Comparison of ENCODE assay signal across 33 mouse cellular contexts in the genomic region with DNA sequence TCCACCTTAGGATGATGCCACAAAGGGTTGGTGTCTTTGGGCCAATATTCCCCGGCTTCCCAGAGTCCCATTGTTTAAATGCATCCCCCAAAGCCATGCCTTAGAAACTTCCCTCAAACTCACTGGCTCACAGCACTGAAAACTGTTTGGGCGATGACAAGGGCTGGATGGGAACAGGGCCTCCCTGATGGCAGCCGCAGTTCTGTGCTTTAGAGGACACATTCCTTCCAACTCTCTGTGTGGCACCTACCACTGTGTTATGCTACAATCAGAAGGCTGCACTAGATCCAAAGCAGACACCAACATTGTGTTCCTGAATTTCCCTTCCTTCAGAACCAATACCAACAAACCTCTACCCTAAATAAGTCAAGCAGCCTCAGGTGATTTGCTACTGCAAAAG. TPM values are rescaled to one million over a fixed set of nuclear protein-coding genes. Genes with fewer than 3 reads are reported as not detected.
DNase-seq lines count a peak whose midpoint lies in the region; ATAC-seq and TF ChIP-seq lines count a peak whose summit lies in the region.
"Had no signal": no experiment of that assay in that cellular context is flagged by ENCODE, and none has a peak within 500 bp of the region (broad histone marks: within the 10 kb centered on the region; RNA-seq: fewer than 3 reads in every experiment).

No protein-coding gene starts in this region.

- TF ChIP-seq POLR2A in heart, adult 2 months (IDR thresholded peaks at IDR 0.05; ENCODE audit: insufficient read depth, low read depth, low read length) = no peak

- TF ChIP-seq CTCF in forebrain, postnatal 0 days (IDR thresholded peaks at IDR 0.05; ENCODE audit: low read depth) = no peak
- TF ChIP-seq CTCF in heart, adult 2 months (IDR thresholded peaks at IDR 0.05) = no peak
- TF ChIP-seq CTCF in layer of hippocampus, adult 2 months (conservative IDR thresholded peaks at IDR 0.05) = no peak

- no peak for TF ChIP-seq EP300 in heart, adult 2 months (IDR thresholded peaks at IDR 0.05; ENCODE audit: insufficient read depth, low read depth, low read length)

- H3K9ac ChIP-seq in forebrain, postnatal 0 days = no peak overlapping the region
- H3K9ac ChIP-seq in forebrain, embryonic 15.5 days (replicated peaks) = no peak overlapping the region
- no peak overlapping the region for H3K9ac ChIP-seq in heart, embryonic 12.5 days
- H3K9ac ChIP-seq in heart, embryonic 15.5 days = no peak overlapping the region
- no peak overlapping the region for H3K9ac ChIP-seq in heart, adult 2 months (ENCODE audit: low read depth, low read length)
- H3K9ac ChIP-seq: hindbrain, embryonic 13.5 days; intestine, embryonic 15.5 days; kidney, embryonic 15.5 days had no signal

- intact Hi-C loops in heart, postnatal 36 days (cut with DNase I) = no loop called here
- intact Hi-C loops in heart, adult 2 months (cut with DNase I) = loop anchor here (5.0 kb wide), 1 partner anchor 36 kb away; no protein-coding TSS in a partner anchor

- H3K4me2 ChIP-seq in forebrain, postnatal 0 days (ENCODE audit: low read depth) = no peak overlapping the region
- no peak overlapping the region for H3K4me2 ChIP-seq in forebrain, embryonic 15.5 days (replicated peaks)
- no peak overlapping the region for H3K4me2 ChIP-seq in heart, embryonic 12.5 days
- H3K4me2 ChIP-seq in heart, embryonic 15.5 days = no peak overlapping the region
- H3K4me2 ChIP-seq: hindbrain, embryonic 13.5 days; intestine, embryonic 15.5 days; kidney, embryonic 15.5 days had no signal

- no peaks in the 10 kb centered on the region for H3K9me3 ChIP-seq in forebrain, postnatal 0 days (ENCODE audit: low read length)
- no peaks in the 10 kb centered on the region for H3K9me3 ChIP-seq in forebrain, embryonic 15.5 days
- H3K9me3 ChIP-seq in heart, embryonic 12.5 days (replicated peaks) = no peaks in the 10 kb centered on the region; the same call in 1 of the 2 replicates
- no peaks in the 10 kb centered on the region for H3K9me3 ChIP-seq in heart, embryonic 15.5 days (replicated peaks)
- H3K9me3 ChIP-seq: hindbrain, embryonic 13.5 days; intestine, embryonic 15.5 days; kidney, embryonic 15.5 days had no signal

- no peaks in the 10 kb centered on the region for H3K79me2 ChIP-seq in heart, adult 2 months (replicated peaks; ENCODE audit: control insufficient read depth, insufficient read depth, low read length)

- 61% methylated on average over 3 of the region's 3 CpGs for WGBS in forebrain, postnatal 0 days
- 75% methylated on average over 3 of the region's 3 CpGs for WGBS in forebrain, embryonic 15.5 days
- WGBS in heart, embryonic 12.5 days = 47% methylated on average over 3 of the region's 3 CpGs
- WGBS in heart, embryonic 15.5 days = 46% methylated on average over 3 of the region's 3 CpGs
- 57% methylated on average over 3 of the region's 3 CpGs for WGBS in heart, adult 2 months

- H3K4me1 ChIP-seq in forebrain, postnatal 0 days (ENCODE audit: insufficient read depth) = peaks cover 15% of the 10 kb centered on the region; the same call in 1 of the 2 replicates
- H3K4me1 ChIP-seq in forebrain, embryonic 15.5 days = peaks cover 34% of the 10 kb centered on the region
- peaks cover 39% of the 10 kb centered on the region for H3K4me1 ChIP-seq in heart, embryonic 12.5 days (replicated peaks)
- H3K4me1 ChIP-seq in heart, embryonic 15.5 days (replicated peaks) = peaks cover 35% of the 10 kb centered on the region
- H3K4me1 ChIP-seq in heart, adult 2 months (ENCODE audit: control insufficient read depth, insufficient read depth, low read length) = peaks cover 10% of the 10 kb centered on the region
- H3K4me1 ChIP-seq: intestine, embryonic 15.5 days had no signal

- no peaks in the 10 kb centered on the region for H3K27me3 ChIP-seq in forebrain, postnatal 0 days (ENCODE audit: insufficient read depth, low read length)
- H3K27me3 ChIP-seq in forebrain, embryonic 15.5 days = no peaks in the 10 kb centered on the region
- H3K27me3 ChIP-seq in heart, embryonic 12.5 days (replicated peaks) = no peaks in the 10 kb centered on the region
- no peaks in the 10 kb centered on the region for H3K27me3 ChIP-seq in heart, embryonic 15.5 days
- no peaks in the 10 kb centered on the region for H3K27me3 ChIP-seq in heart, adult 2 months (ENCODE audit: control insufficient read depth, insufficient read depth, low read length)
- H3K27me3 ChIP-seq: CH12.LX; hindbrain, embryonic 13.5 days; intestine, embryonic 15.5 days; kidney, embryonic 15.5 days; Patski had no signal

- ATAC-seq in forebrain, postnatal 0 days = peak; percentile 24; the same call in 1 of the 2 replicates
- no peak for ATAC-seq in forebrain, embryonic 15.5 days (replicated peaks)
- ATAC-seq in heart, embryonic 12.5 days (ENCODE audit: insufficient number of reproducible peaks, low FRiP score) = no peak
- ATAC-seq in heart, embryonic 15.5 days (replicated peaks; ENCODE audit: insufficient number of reproducible peaks, insufficient read depth, low FRiP score, low read depth) = 0 out of 2 replicates have a peak, but pooled peaks have one; percentile 34
- ATAC-seq: forebrain, embryonic 14.5 days; hindbrain, embryonic 16.5 days; intestine, embryonic 15.5 days; Patski had no signal

- no peak overlapping the region for H3K4me3 ChIP-seq in forebrain, postnatal 0 days (ENCODE audit: low read depth, low read length)
- no peak overlapping the region for H3K4me3 ChIP-seq in forebrain, embryonic 15.5 days
- no peak overlapping the region for H3K4me3 ChIP-seq in heart, embryonic 12.5 days
- H3K4me3 ChIP-seq in heart, embryonic 15.5 days = no peak overlapping the region
- H3K4me3 ChIP-seq in heart, adult 2 months = no peak overlapping the region
- H3K4me3 ChIP-seq in layer of hippocampus, adult 2 months = no peak overlapping the region
- H3K4me3 ChIP-seq: forebrain, embryonic 10.5 days; gastrocnemius, adult 2 months; hindbrain, embryonic 10.5 days; hindbrain, embryonic 13.5 days; intestine, embryonic 15.5 days; kidney, embryonic 15.5 days had no signal

- DNase-seq in forebrain, postnatal 0 days = no peak
- no peak for DNase-seq in heart, postnatal 36 days
- DNase-seq in heart, adult 2 months = no peak
- no peak for DNase-seq in layer of hippocampus, adult 2 months (ENCODE audit: low spot score in 2 of 2)
- no peak for DNase-seq in layer of hippocampus, postnatal 10 days (ENCODE audit: low spot score in 2 of 2)
- DNase-seq: adrenal gland, postnatal 10 days; adrenal gland, postnatal 36 days; B cell, adult 2 months; cerebellum, adult 18-20 months; cerebellum, adult 9-10 months; cerebellum, postnatal 14 days; gastrocnemius, adult 2 months; gastrocnemius, postnatal 14 days; heart, adult 18-20 months; kidney, adult 11 months; kidney, adult 8-10 months had no signal

- H3K27ac ChIP-seq in forebrain, postnatal 0 days (ENCODE audit: low read depth, low read length) = no peak overlapping the region
- no peak overlapping the region for H3K27ac ChIP-seq in forebrain, embryonic 15.5 days (replicated peaks)
- peak overlapping the region; percentile 79 for H3K27ac ChIP-seq in heart, embryonic 12.5 days (ENCODE audit: poor library complexity, severe bottlenecking)
- peak overlapping the region; percentile 81 for H3K27ac ChIP-seq in heart, embryonic 15.5 days
- no peak overlapping the region for H3K27ac ChIP-seq in heart, adult 2 months
- peak overlapping the region; percentile 61 for H3K27ac ChIP-seq in layer of hippocampus, adult 2 months
- H3K27ac ChIP-seq: forebrain, embryonic 10.5 days; gastrocnemius, adult 2 months; hindbrain, embryonic 10.5 days; hindbrain, embryonic 13.5 days; intestine, embryonic 15.5 days; kidney, embryonic 15.5 days had no signal

- peaks cover 3% of the 10 kb centered on the region for H3K36me3 ChIP-seq in forebrain, postnatal 0 days (ENCODE audit: insufficient read depth)
- no peaks in the 10 kb centered on the region for H3K36me3 ChIP-seq in forebrain, embryonic 15.5 days
- no peaks in the 10 kb centered on the region for H3K36me3 ChIP-seq in heart, embryonic 12.5 days
- H3K36me3 ChIP-seq in heart, embryonic 15.5 days = no peaks in the 10 kb centered on the region
- H3K36me3 ChIP-seq in heart, adult 2 months (ENCODE audit: control insufficient read depth, insufficient read depth, low read length) = no peaks in the 10 kb centered on the region
- H3K36me3 ChIP-seq: G1E; intestine, embryonic 15.5 days; kidney, embryonic 15.5 days had no signal

RNA-seq across cellular contexts. Expression of a gene that starts 49.3 kb away (rescaled TPM):
- not detected in 2 replicates for total RNA-seq in forebrain, postnatal 0 days (2014; rRNA removed)
- polyA plus RNA-seq in forebrain, postnatal 0 days (2015; fragmentation: Nextera tagmentation; extraction: Ambion mirVana) = not detected in 2 replicates
- polyA plus RNA-seq in forebrain, embryonic 15.5 days (2015; fragmentation: Nextera tagmentation; extraction: Ambion mirVana) = not detected in 2 replicates
- polyA plus RNA-seq in heart, embryonic 12.5 days (2016; fragmentation: Nextera tagmentation; extraction: Ambion mirVana) = not detected in 2 replicates
- total RNA-seq in heart, postnatal 36 days (2021) = not detected
- polyA plus RNA-seq in heart, embryonic 15.5 days (2015; fragmentation: Nextera tagmentation; extraction: Ambion mirVana) = not detected in 2 replicates
- not detected for total RNA-seq in heart, adult 2 months (2021)
- polyA plus RNA-seq in heart, adult 2 months (2012; rRNA removed) = 0.29 TPM in 2 replicates
- under 1 TPM in 1 of 2 experiments, not detected in 1; 0.37 TPM for total RNA-seq in layer of hippocampus, adult 2 months (2021)
- under 1 TPM in 1 of 2 experiments, not detected in 1; 0.37 TPM for total RNA-seq in layer of hippocampus, postnatal 10 days (2021)
- total RNA-seq: adrenal gland, adult 18-20 months; adrenal gland, postnatal 10 days; adrenal gland, postnatal 36 days; G1E; gastrocnemius, adult 2 months; gastrocnemius, postnatal 14 days; gastrocnemius, postnatal 4 days; heart, adult 18-20 months had no signal
- polyA plus RNA-seq: embryonic facial prominence, embryonic 11.5 days; embryonic facial prominence, embryonic 14.5 days; forebrain, embryonic 10.5 days; forebrain, embryonic 14.5 days; G1E; hindbrain, embryonic 13.5 days; hindbrain, embryonic 16.5 days; intestine, embryonic 15.5 days; kidney, embryonic 15.5 days; Patski had no signal

Comparison
In these comparisons a context has a peak if more than half of its experiments do, and no peak if none do; other contexts are left out.
1. ATAC-seq: peak in forebrain, postnatal 0 days (single experiment) and heart, embryonic 15.5 days (single experiment); none in forebrain, embryonic 15.5 days (single experiment) and heart, embryonic 12.5 days (single experiment).
2. H3K27ac ChIP-seq: peak in heart, embryonic 12.5 days (single experiment), heart, embryonic 15.5 days (single experiment) and layer of hippocampus, adult 2 months (single experiment); none in forebrain, postnatal 0 days (single experiment), forebrain, embryonic 15.5 days (single experiment) and heart, adult 2 months (single experiment).